Mouse (Mus musculus): ENCODE data around the gene Sncb. TPM values are rescaled to one million over a fixed set of nuclear protein-coding genes. Genes with fewer than 3 reads are reported as not detected.

Sncb gene
- total and polyA plus RNA-seq, 2 experiments from 2014 or later = not detected

DNA sequence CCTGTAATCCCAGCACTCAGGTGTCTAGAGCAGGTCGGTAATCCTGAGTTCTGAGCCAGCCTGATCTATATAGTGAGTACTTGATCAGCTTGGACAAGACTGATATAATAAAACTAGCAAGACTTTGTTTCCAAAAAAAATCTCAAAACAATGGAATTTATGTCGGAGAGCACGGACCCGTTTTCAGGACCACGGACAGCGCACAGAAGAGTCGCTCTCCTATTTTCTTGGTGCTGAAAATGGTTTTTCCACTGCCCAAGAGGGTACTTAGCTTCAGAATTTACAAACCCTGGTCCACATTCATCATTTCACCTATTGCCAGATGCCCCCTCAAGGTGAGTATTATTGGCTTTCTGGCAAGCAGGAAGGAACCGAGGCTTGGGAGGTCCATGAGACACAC lies 15.7 kb downstream of the Sncb start:
- 2% methylated on average over 8 of the region's 8 CpGs for WGBS
- no peaks in the 10 kb centered on the region for H3K36me3 ChIP-seq (replicated peaks; ENCODE audit: control insufficient read depth, insufficient read depth, low read length)
- H3K9me3 ChIP-seq (replicated peaks; ENCODE audit: control insufficient read depth, low read length) = no peaks in the 10 kb centered on the region
- TF ChIP-seq CTCF (IDR thresholded peaks at IDR 0.05; ENCODE audit: low read depth) (no peak), EP300 (IDR thresholded peaks at IDR 0.05; ENCODE audit: low read depth) (no peak)
- H3K27ac ChIP-seq (ENCODE audit: low read depth) = no peak overlapping the region
- no peak overlapping the region for H3K9ac ChIP-seq (replicated peaks; ENCODE audit: low read depth, low read length)
- no peak for ATAC-seq (ENCODE audit: insufficient read depth, low read depth)
- H3K4me3 ChIP-seq (ENCODE audit: low read depth, low read length) = no peak overlapping the region
- no peak overlapping the region for H3K4me2 ChIP-seq (ENCODE audit: low read depth, low read length)
- no peak for DNase-seq (ENCODE audit: low spot score)
- H3K27me3 ChIP-seq (ENCODE audit: control insufficient read depth, insufficient read depth, low read length) = peaks cover 50% of the 10 kb centered on the region
- H3K4me1 ChIP-seq (ENCODE audit: control insufficient read depth, insufficient read depth) = peaks cover 4% of the 10 kb centered on the region; the same call in 1 of the 2 replicates

DNA sequence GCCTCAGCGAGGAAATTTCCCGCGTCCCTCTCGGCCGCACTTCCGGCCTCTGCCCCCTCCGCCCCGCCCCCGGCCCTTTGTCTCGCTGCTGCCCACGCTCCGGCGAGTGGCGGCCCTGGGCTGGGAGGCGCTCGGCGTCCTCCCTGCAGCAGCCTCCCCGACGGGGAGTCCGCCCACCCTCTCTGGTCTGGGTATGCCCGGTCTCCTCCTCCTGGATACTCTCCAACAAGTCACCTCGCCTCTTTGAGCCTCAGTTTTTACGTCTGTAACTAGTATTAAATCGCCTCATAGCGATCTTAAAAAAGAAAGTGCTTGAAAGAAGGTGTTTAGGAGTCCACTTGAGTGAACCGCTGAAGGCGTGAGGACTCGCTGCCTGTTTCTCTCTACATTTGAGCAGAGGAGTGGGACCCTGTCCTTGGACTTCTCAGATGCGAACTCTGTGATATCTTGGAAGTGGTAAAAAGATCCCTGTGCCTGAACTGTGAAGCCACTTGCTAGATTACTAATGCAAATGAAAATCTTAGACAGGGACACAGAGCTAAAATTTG lies 16.5 kb downstream of the Sncb start, which contains the start of gene Gprin1:
Gene Gprin1, minus strand, starts transcription at position 11 of the 548 bp plus-strand sequence.
- ATAC-seq (ENCODE audit: insufficient read depth, low read depth) (no peak), DNase-seq (ENCODE audit: low spot score) (no peak)
- 2% methylated on average over 29 of the region's 29 CpGs for WGBS
- Histone ChIP-seq H3K4me2 (ENCODE audit: low read depth, low read length) (peak within 1 kb of the TSS; percentile 60), H3K27ac (ENCODE audit: low read depth) (no peak within 1 kb of the TSS), H3K4me1 (ENCODE audit: control insufficient read depth, insufficient read depth) (peaks cover 4% of the 10 kb centered on the region; the same call in 1 of the 2 replicates), H3K27me3 (ENCODE audit: control insufficient read depth, insufficient read depth, low read length) (peaks cover 52% of the 10 kb centered on the region), H3K36me3 (replicated peaks; ENCODE audit: control insufficient read depth, insufficient read depth, low read length) (no peaks in the 10 kb centered on the region), H3K9ac (replicated peaks; ENCODE audit: low read depth, low read length) (no peak within 1 kb of the TSS), H3K4me3 (ENCODE audit: low read depth, low read length) (peak within 1 kb of the TSS; percentile 52), H3K9me3 (replicated peaks; ENCODE audit: control insufficient read depth, low read length) (no peaks in the 10 kb centered on the region)
- TF ChIP-seq EP300 (IDR thresholded peaks at IDR 0.05; ENCODE audit: low read depth) (no peak), CTCF (IDR thresholded peaks at IDR 0.05; ENCODE audit: low read depth) (no peak)

DNA sequence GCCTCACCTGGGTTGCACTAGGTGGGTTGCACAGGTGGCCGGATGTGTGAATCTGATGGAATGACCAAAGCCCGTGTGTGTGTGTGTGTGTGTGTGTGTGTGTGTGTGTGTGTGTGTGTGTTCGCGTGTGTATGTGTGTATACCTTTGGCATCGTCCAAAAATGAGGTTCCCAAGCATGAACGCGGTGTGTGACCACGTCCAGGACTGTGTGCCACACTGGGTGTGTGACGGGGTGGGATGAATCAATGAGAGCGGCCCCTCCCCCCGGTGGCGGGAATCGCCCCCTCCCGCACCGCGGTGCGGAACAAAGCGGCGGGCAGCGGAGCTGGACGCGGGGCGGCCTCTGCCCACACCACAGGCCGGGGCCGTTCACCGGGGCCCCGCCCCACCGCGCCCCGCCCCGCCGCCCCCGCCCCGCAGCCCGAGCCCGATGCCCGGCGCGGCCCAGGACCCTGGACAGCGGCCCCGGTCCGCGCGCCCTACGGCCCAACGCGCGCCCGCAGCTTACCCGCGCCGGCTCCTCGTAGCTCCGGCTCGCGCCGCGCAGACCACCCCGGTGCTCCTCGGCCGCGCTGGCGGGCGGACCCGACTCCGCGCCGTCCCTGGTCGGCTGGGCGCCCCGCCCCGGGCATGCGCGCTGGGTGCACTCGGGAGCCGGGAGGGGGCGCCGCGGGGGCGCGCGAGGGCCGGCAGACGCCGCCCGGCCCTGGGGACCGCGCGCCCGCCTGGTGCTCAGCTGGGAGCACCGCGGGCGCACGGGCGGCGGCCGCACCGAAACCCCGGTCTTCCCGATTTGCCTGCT lies 17.1 kb downstream of the Sncb start:
- TF ChIP-seq CTCF (IDR thresholded peaks at IDR 0.05; ENCODE audit: low read depth) (no peak), EP300 (IDR thresholded peaks at IDR 0.05; ENCODE audit: low read depth) (no peak)
- H3K27me3 ChIP-seq (ENCODE audit: control insufficient read depth, insufficient read depth, low read length) = peaks cover 56% of the 10 kb centered on the region
- H3K9me3 ChIP-seq (replicated peaks; ENCODE audit: control insufficient read depth, low read length) = no peaks in the 10 kb centered on the region

DNA sequence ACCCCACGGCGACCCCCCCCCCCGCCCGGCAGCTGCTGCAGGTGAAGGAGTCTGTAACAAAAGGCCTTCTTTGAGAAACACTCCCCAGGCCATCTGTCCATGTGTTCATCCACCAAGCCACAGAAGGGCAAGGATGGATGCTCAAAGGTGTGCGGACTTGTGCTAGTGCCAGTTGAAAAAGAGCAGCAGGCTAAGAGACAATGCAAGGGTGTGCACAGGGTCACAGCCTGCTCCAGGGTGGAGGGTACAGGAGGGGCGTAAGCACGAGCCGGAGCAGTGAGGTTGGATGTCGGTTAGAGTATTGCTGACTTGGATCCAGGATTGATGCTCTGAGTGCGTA lies 17.7 kb downstream of the Sncb start:
- Histone ChIP-seq H3K4me3 (ENCODE audit: low read depth, low read length) (no peak overlapping the region), H3K4me1 (ENCODE audit: control insufficient read depth, insufficient read depth) (peaks cover 4% of the 10 kb centered on the region; the same call in 1 of the 2 replicates), H3K9me3 (replicated peaks; ENCODE audit: control insufficient read depth, low read length) (no peaks in the 10 kb centered on the region), H3K4me2 (ENCODE audit: low read depth, low read length) (no peak overlapping the region), H3K27ac (ENCODE audit: low read depth) (no peak overlapping the region), H3K27me3 (ENCODE audit: control insufficient read depth, insufficient read depth, low read length) (peaks cover 59% of the 10 kb centered on the region), H3K36me3 (replicated peaks; ENCODE audit: control insufficient read depth, insufficient read depth, low read length) (no peaks in the 10 kb centered on the region), H3K9ac (replicated peaks; ENCODE audit: low read depth, low read length) (no peak overlapping the region)
- ATAC-seq (ENCODE audit: insufficient read depth, low read depth) (no peak), DNase-seq (ENCODE audit: low spot score) (no peak)
- 49% methylated on average over 10 of the region's 10 CpGs for WGBS
- TF ChIP-seq EP300 (IDR thresholded peaks at IDR 0.05; ENCODE audit: low read depth) (no peak), CTCF (IDR thresholded peaks at IDR 0.05; ENCODE audit: low read depth) (no peak)

More for the DNA sequence above, 17.1 kb downstream of the Sncb start:
- H3K4me1 ChIP-seq (ENCODE audit: control insufficient read depth, insufficient read depth) = peaks cover 4% of the 10 kb centered on the region; the same call in 1 of the 2 replicates
- DNase-seq (ENCODE audit: low spot score) (no peak), ATAC-seq (ENCODE audit: insufficient read depth, low read depth) (peak; percentile 84)
- WGBS = 3% methylated on average over 62 of the region's 100 CpGs
- no peak overlapping the region for H3K9ac ChIP-seq (replicated peaks; ENCODE audit: low read depth, low read length)
- H3K27ac ChIP-seq (ENCODE audit: low read depth) = no peak overlapping the region
- no peaks in the 10 kb centered on the region for H3K36me3 ChIP-seq (replicated peaks; ENCODE audit: control insufficient read depth, insufficient read depth, low read length)
- peak overlapping the region; percentile 52 for H3K4me3 ChIP-seq (ENCODE audit: low read depth, low read length)
- peak overlapping the region; percentile 60 for H3K4me2 ChIP-seq (ENCODE audit: low read depth, low read length)

DNA sequence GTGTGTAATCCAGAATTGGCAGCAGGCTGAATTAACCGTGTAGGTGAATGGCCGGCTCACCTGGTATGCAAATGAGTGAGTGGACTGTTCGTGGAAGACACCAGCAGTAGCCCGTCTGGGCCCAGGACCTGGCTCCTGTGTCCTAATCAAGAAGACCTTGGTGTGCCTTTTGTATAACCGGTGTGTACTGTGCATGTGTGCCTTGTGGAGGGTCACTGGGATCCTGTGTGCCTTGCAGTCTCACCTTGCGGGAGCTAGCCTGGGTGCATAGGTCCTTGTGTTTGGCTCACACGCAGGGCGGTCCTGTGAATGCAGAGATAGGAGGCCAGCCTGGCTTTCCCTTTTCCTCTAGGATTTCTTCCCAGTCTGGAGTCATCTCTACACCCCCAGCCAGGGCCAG lies 18.2 kb downstream of the Sncb start:
- no peaks in the 10 kb centered on the region for H3K9me3 ChIP-seq (replicated peaks; ENCODE audit: control insufficient read depth, low read length)
- ATAC-seq (ENCODE audit: insufficient read depth, low read depth) = no peak
- no peak overlapping the region for H3K4me3 ChIP-seq (ENCODE audit: low read depth, low read length)
- WGBS = 75% methylated on average over 8 of the region's 8 CpGs
- H3K27ac ChIP-seq (ENCODE audit: low read depth) = no peak overlapping the region
- H3K9ac ChIP-seq (replicated peaks; ENCODE audit: low read depth, low read length) = no peak overlapping the region
- no peak for TF ChIP-seq CTCF (IDR thresholded peaks at IDR 0.05; ENCODE audit: low read depth)
- peaks cover 59% of the 10 kb centered on the region for H3K27me3 ChIP-seq (ENCODE audit: control insufficient read depth, insufficient read depth, low read length)
- no peak for DNase-seq (ENCODE audit: low spot score)
- H3K36me3 ChIP-seq (replicated peaks; ENCODE audit: control insufficient read depth, insufficient read depth, low read length) = no peaks in the 10 kb centered on the region
- H3K4me2 ChIP-seq (ENCODE audit: low read depth, low read length) = no peak overlapping the region
- peaks cover 4% of the 10 kb centered on the region; the same call in 1 of the 2 replicates for H3K4me1 ChIP-seq (ENCODE audit: control insufficient read depth, insufficient read depth)
